Mouse (Mus musculus) G1E (cell line): ENCODE results near the gene Pih1d3. TPM values are rescaled to one million over a fixed set of nuclear protein-coding genes. Genes with fewer than 3 reads are reported as not detected.

ENCODE experiments used
- ATAC-seq: 2 replicates; pipeline ENCODE4 v1.8.0; 2016; ENCODE audit warnings: mild to moderate bottlenecking; ENCODE audit not compliant: insufficient number of reproducible peaks, poor library complexity, low FRiP score, severe bottlenecking; ENCODE audit errors: extremely low read depth
- DNase-seq: peaks from one replicate; pipeline ENCODE4 v3.0.0; 2012; ENCODE audit warnings: low spot score
- H3K27me3 ChIP-seq: 2 replicates; pipeline ENCODE4 v1.6.1; 2012; ENCODE audit warnings: mild to moderate bottlenecking, low read length, inconsistent platforms; ENCODE audit not compliant: insufficient read depth
- H3K36me3 ChIP-seq: replicated peaks from 2 replicates; pipeline ENCODE3; 2012; ENCODE audit warnings: mild to moderate bottlenecking, inconsistent platforms
- H3K4me1 ChIP-seq: 2 replicates; pipeline ENCODE4 v1.6.1; 2012; ENCODE audit warnings: low read depth, low read length, inconsistent platforms, mixed read lengths; ENCODE audit not compliant: insufficient read depth
- H3K4me3 ChIP-seq: 2 replicates; pipeline ENCODE4 v1.5.1; 2012; ENCODE audit warnings: low read depth, mild to moderate bottlenecking, inconsistent platforms, low read length, moderate library complexity, mixed read lengths
- H3K9me3 ChIP-seq: replicated peaks from 2 replicates; pipeline ENCODE4 v1.6.1; 2012; ENCODE audit warnings: inconsistent platforms
- CTCF ChIP-seq: IDR thresholded peaks from 2 replicates; pipeline ENCODE4 v1.5.1; 2012; ENCODE audit warnings: low read depth, low read length, inconsistent platforms, mixed read lengths
- GATA1 ChIP-seq: IDR thresholded peaks from 2 replicates; pipeline ENCODE4 v1.6.1; 2012; ENCODE audit warnings: borderline replicate concordance, low read length, inconsistent platforms, mixed read lengths
- GATA2 ChIP-seq: IDR thresholded peaks from 2 replicates; pipeline ENCODE4 v1.6.1; 2012; ENCODE audit warnings: low read depth, low read length, inconsistent platforms, borderline replicate concordance
- POLR2AphosphoS5 ChIP-seq: IDR thresholded peaks from 2 replicates; pipeline ENCODE4 v1.6.1; 2012; ENCODE audit warnings: low read depth, low read length, inconsistent platforms; ENCODE audit not compliant: insufficient replicate concordance
- TAL1 ChIP-seq: conservative IDR thresholded peaks from 2 replicates; pipeline ENCODE4 v1.6.1; 2012; ENCODE audit warnings: low read depth, low read length, inconsistent platforms, mixed read lengths
- polyA plus RNA-seq: library from polyadenylated mRNA; stranded (reverse); fragments of >175 nt; gene quantifications from 2 replicates; pipeline ENCODE4 v1.2.3, GENCODE M21; 2012
- total RNA-seq, 2 experiments: library from RNA; stranded (forward) in 1 of 2; stranded (reverse) in 1 of 2; fragments of 200-1000 nt in 1 of 2; fragments of >200 nt in 1 of 2; fragmentation: Nextera tagmentation in 1 of 2; gene quantifications; 2 replicates each; pipeline ENCODE4 v1.2.3; 2014 to 2017

Pih1d3 gene
- total and polyA plus RNA-seq, 3 experiments: 0.22 TPM; not detected in 2

- ATAC-seq (no peak), DNase-seq (no peak)
- TF ChIP-seq GATA2: no peak
- no peak for TF ChIP-seq TAL1
- no peak for TF ChIP-seq CTCF
- no peak for TF ChIP-seq GATA1
- TF ChIP-seq POLR2AphosphoS5: no peak
- Histone ChIP-seq H3K4me3 (no peak overlapping the region), H3K4me1 (no peaks in the 10 kb centered on the region), H3K36me3 (no peaks in the 10 kb centered on the region), H3K27me3 (no peaks in the 10 kb centered on the region; the same call in 1 of the 2 replicates), H3K9me3 (no peaks in the 10 kb centered on the region)
These were observed 18.9 kb upstream of the Pih1d3 start for GRCm38 (mm10) chr1:31203771-31204170.

GRCm38 (mm10) chr1:31205346-31205745, 17.3 kb upstream of the Pih1d3 start:
- no peak for ATAC-seq
- TF ChIP-seq POLR2AphosphoS5 (no peak), CTCF (no peak), GATA1 (no peak), TAL1 (no peak), GATA2 (no peak)
- Histone ChIP-seq H3K36me3 (no peaks in the 10 kb centered on the region), H3K4me1 (no peaks in the 10 kb centered on the region), H3K9me3 (no peaks in the 10 kb centered on the region), H3K27me3 (no peaks in the 10 kb centered on the region; the same call in 1 of the 2 replicates), H3K4me3 (no peak overlapping the region)
- no peak for DNase-seq

DNA sequence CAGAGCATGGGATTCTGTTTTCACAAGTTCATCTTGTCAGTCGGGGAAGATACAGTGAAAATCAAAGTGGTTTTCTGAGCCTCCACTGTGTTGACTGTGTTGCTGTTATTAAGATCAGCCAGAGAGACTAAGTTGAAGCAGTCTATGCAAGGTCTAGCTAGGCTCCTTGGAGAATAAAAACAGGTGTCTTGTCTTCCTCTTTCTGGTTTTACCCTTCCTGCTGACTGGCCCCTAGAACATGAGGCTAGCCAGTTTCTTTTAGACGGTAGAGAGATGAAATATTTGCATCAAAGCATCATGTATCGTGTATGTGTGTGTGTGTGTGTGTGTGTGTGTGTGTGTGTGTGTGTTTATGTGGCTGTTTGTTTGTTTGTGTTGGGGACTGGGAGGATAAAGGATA, 16.9 kb upstream of the Pih1d3 start:
- TF ChIP-seq GATA2 (no peak), GATA1 (no peak), TAL1 (no peak), CTCF (no peak), POLR2AphosphoS5 (no peak)
- ATAC-seq: no peak
- no peak overlapping the region for H3K4me3 ChIP-seq
- no peak for DNase-seq
- no peaks in the 10 kb centered on the region; the same call in 1 of the 2 replicates for H3K27me3 ChIP-seq
- no peaks in the 10 kb centered on the region for H3K9me3 ChIP-seq
- H3K4me1 ChIP-seq: no peaks in the 10 kb centered on the region
- H3K36me3 ChIP-seq: no peaks in the 10 kb centered on the region

DNA sequence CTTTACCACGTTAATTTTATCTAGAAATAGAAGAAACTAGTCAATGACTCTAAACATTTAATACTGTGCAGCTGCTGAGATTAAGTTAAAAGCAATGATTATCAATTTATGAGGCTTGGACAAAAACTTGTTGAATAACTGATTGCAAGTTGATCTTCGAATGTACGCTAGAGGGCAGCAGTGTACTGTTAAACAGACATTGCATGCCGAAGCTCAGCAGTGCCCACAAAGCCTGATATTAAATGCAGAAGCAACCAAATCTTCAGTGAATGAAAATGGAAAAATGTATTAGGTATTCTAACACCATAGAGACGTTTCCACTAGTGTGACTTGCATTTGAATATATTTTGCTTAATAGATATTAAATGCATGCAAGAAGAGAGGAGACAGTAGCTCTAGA, 12.5 kb upstream of the Pih1d3 start:
- H3K4me3 ChIP-seq: no peak overlapping the region
- H3K36me3 ChIP-seq: no peaks in the 10 kb centered on the region
- ATAC-seq: 0 out of 2 replicates have a peak, but pooled peaks have one; percentile 40
- no peak for TF ChIP-seq GATA2
- peak; percentile 45; the same call in 1 of the 2 replicates for TF ChIP-seq CTCF
- peak; percentile 2 for DNase-seq
- no peaks in the 10 kb centered on the region for H3K9me3 ChIP-seq
- no peaks in the 10 kb centered on the region for H3K4me1 ChIP-seq
- no peaks in the 10 kb centered on the region for H3K27me3 ChIP-seq

DNA sequence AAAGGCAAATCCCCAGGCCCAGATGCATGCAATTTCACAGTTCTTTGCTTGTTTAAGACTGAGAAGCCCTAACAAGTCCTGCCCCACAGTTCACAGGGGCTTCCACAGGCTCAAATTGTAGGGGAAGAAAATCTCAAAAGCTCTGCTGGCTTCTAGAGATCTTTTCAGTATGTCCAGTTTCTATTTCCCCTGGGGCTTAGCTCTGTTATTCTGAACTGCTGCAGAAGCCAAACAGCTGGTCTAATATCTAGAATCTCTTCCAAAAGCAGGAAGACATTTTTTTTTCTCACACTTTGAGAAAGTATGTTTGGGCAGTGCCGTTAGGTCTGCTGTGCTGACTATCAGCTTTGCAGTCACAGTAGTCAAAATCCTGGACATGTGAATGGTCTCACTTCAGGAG, 7.8 kb upstream of the Pih1d3 start:
- Histone ChIP-seq H3K4me1 (no peaks in the 10 kb centered on the region), H3K4me3 (no peak overlapping the region), H3K9me3 (no peaks in the 10 kb centered on the region), H3K36me3 (no peaks in the 10 kb centered on the region), H3K27me3 (no peaks in the 10 kb centered on the region)
- ATAC-seq: no peak
- TF ChIP-seq GATA1 (no peak), CTCF (no peak), POLR2AphosphoS5 (no peak), TAL1 (no peak), GATA2 (no peak)
- DNase-seq: no peak

DNA sequence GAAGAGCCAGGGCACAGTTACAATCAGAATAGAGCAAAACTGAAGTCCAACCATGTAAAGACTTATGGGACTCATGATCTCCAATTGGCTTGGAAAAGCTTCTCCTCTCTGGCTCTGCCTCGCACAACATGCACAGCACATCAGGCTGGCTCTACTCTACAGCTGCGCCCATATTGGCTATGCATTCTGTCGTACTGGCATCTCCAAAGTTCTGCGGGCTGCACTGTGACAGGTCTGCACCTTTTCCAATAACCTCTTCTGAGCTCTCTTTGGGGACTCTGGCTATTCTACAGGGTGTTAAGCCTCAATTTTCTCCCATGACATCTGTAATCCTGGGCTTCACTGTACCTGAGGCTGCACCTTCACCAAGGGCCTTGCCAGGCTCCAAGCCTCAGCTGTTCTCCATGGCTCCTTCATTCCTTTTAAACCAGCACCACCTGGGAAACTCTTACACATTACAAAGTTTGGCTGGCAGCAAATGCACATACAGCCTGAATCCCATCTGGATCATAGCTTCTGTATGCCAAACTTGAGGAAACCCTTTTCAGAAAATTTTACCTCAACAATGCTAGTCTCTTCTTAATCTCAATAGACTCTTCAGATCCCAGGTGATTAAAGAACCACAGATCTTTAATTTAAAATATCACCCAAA, 1.9 kb upstream of the Pih1d3 start:
- H3K27me3 ChIP-seq: no peaks in the 10 kb centered on the region

GRCm38 (mm10) chr1:31233319-31234036, 10.8 kb downstream of the Pih1d3 start:
- H3K4me1 ChIP-seq: no peaks in the 10 kb centered on the region
- no peak for ATAC-seq
- no peak overlapping the region for H3K4me3 ChIP-seq
- H3K9me3 ChIP-seq: no peaks in the 10 kb centered on the region
- no peak for DNase-seq
- no peaks in the 10 kb centered on the region for H3K36me3 ChIP-seq
- TF ChIP-seq GATA2 (no peak), GATA1 (no peak), CTCF (no peak), POLR2AphosphoS5 (no peak), TAL1 (no peak)
- no peaks in the 10 kb centered on the region for H3K27me3 ChIP-seq

More for the DNA sequence above, 1.9 kb upstream of the Pih1d3 start:
- ATAC-seq (no peak), DNase-seq (no peak)
- Histone ChIP-seq H3K9me3 (no peaks in the 10 kb centered on the region), H3K36me3 (no peaks in the 10 kb centered on the region), H3K4me3 (no peak overlapping the region), H3K4me1 (no peaks in the 10 kb centered on the region)
- TF ChIP-seq CTCF (no peak), GATA2 (no peak), GATA1 (no peak), POLR2AphosphoS5 (no peak), TAL1 (no peak)
